ENCODE assay signal across 10 mouse cellular contexts in the genomic region with DNA sequence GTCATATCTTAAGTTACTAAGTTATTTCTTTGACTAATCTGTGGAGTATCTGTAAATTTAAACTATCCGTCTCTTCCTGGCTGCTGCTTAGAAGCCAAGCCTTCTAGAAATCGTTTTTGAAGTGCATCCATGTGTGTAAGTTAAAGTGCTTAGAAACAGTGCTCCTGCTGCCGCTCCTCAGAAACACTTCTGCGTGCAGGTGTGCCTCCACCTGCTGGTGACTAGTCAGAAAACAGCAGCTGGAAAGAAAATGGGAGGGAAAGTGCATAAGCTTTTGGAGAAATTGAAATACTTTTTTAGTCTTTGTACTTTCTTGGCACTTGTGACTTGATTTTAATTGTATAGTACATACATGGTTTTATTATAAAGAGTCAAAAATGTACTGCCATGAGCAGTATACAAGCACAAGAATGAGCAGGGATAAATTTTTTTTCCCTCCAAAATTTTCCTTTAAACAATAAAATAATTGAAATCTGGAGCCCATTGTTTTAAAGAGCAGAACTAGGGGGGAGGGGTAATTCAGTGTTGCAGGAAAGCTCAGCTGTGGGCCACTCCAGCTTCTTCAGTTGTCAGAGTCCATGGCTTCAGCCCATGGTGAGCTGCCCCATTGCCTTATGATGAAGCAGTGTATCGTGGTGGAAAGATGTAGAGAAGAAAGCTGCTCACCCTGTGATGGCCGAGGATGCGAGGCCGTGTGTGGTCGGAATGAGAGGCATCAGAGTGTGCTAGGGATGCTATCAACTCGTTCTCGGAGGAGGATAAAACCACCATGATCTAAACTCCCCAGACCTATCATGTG. TPM values are rescaled to one million over a fixed set of nuclear protein-coding genes. Genes with fewer than 3 reads are reported as not detected.
DNase-seq lines count a peak whose midpoint lies in the region; ATAC-seq and TF ChIP-seq lines count a peak whose summit lies in the region.
"Had no signal": no experiment of that assay in that cellular context is flagged by ENCODE, and none has a peak within 500 bp of the region (broad histone marks: within the 10 kb centered on the region; RNA-seq: fewer than 3 reads in every experiment).

No protein-coding gene starts in this region.

- no peaks in the 10 kb centered on the region for H3K27me3 ChIP-seq in lung, postnatal 0 days (replicated peaks; ENCODE audit: insufficient read depth, low read length)
- H3K27me3 ChIP-seq: embryonic facial prominence, embryonic 12.5 days; lung, embryonic 15.5 days had no signal

- H3K4me3 ChIP-seq in left cerebral cortex, adult 2 months: no peak overlapping the region
- H3K4me3 ChIP-seq in lung, postnatal 0 days (ENCODE audit: low read depth, low read length): no peak overlapping the region
- H3K4me3 ChIP-seq: embryonic facial prominence, embryonic 12.5 days; lung, embryonic 15.5 days had no signal

- WGBS in lung, postnatal 0 days: 73% methylated on average over 11 of the region's 11 CpGs

- H3K9ac ChIP-seq in lung, postnatal 0 days (replicated peaks; ENCODE audit: low read depth): no peak overlapping the region
- H3K9ac ChIP-seq: embryonic facial prominence, embryonic 12.5 days; lung, embryonic 15.5 days had no signal

- intact Hi-C loops in left cerebral cortex, adult 2 months (cut with DNase I): no loop called here

- peak; percentile 10 for DNase-seq in adrenal gland, postnatal 10 days
- DNase-seq in adrenal gland, adult 2 months: no peak
- no peak for DNase-seq in left cerebral cortex, adult 2 months (ENCODE audit: extremely low spot score in 1 of 2, low spot score in 2 of 2)
- DNase-seq in left cerebral cortex, adult 18-20 months (ENCODE audit: low spot score in 2 of 2): no peak
- DNase-seq in R1 (ENCODE audit: low read depth, low spot score): peak; percentile 62
- peak; percentile 48 for DNase-seq in lung, postnatal 0 days (ENCODE audit: low spot score)
- DNase-seq in frontal cortex, postnatal 25 days (ENCODE audit: low spot score in 2 of 2): no peak
- DNase-seq in urinary bladder, adult 18-20 months (ENCODE audit: low spot score in 2 of 2): no peak

- TF ChIP-seq CTCF in left cerebral cortex, adult 2 months (IDR thresholded peaks at IDR 0.05): peak; percentile 47
- TF ChIP-seq CTCF in lung, postnatal 0 days (IDR thresholded peaks at IDR 0.05): peak; percentile 63

- no peaks in the 10 kb centered on the region for H3K36me3 ChIP-seq in lung, postnatal 0 days (ENCODE audit: insufficient read depth, low read length)
- H3K36me3 ChIP-seq: embryonic facial prominence, embryonic 12.5 days had no signal

- no peaks in the 10 kb centered on the region for H3K4me1 ChIP-seq in lung, postnatal 0 days (ENCODE audit: insufficient read depth, low read depth, low read length)
- H3K4me1 ChIP-seq: embryonic facial prominence, embryonic 12.5 days; lung, embryonic 15.5 days had no signal

- TF ChIP-seq EP300 in lung, postnatal 0 days (IDR thresholded peaks at IDR 0.05): no peak

- H3K4me2 ChIP-seq in lung, postnatal 0 days (replicated peaks; ENCODE audit: low read depth, low read length): no peak overlapping the region
- H3K4me2 ChIP-seq: embryonic facial prominence, embryonic 12.5 days; lung, embryonic 15.5 days had no signal

- no peak for ATAC-seq in lung, postnatal 0 days

- no peaks in the 10 kb centered on the region for H3K9me3 ChIP-seq in lung, postnatal 0 days (ENCODE audit: low read length)
- H3K9me3 ChIP-seq: embryonic facial prominence, embryonic 12.5 days; lung, embryonic 15.5 days had no signal

- H3K27ac ChIP-seq in left cerebral cortex, adult 2 months: no peak overlapping the region
- no peak overlapping the region for H3K27ac ChIP-seq in lung, postnatal 0 days (ENCODE audit: low read length)
- H3K27ac ChIP-seq: embryonic facial prominence, embryonic 12.5 days; lung, embryonic 15.5 days had no signal

RNA-seq across cellular contexts. Expression of a gene that starts 53.0 kb away (rescaled TPM):
- 10 to 100 TPM; 14.6 to 18.6 TPM for total RNA-seq in adrenal gland, postnatal 10 days (2021)
- total RNA-seq in adrenal gland, adult 2 months (2021): 10 to 100 TPM; 20.3 to 29.8 TPM
- polyA plus RNA-seq in adrenal gland, adult 2 months (2012; rRNA removed): 19.2 and 23.2 TPM in 2 replicates
- total RNA-seq in left cerebral cortex, adult 2 months (2021): 10 to 100 TPM; 15.2 to 15.7 TPM
- total RNA-seq in left cerebral cortex, adult 18-20 months (2021): 10 to 100 TPM; 15.8 to 17.1 TPM
- 18.0 and 21.2 TPM in 2 replicates for polyA plus RNA-seq in lung, postnatal 0 days (2015; fragmentation: Nextera tagmentation; extraction: Ambion mirVana)

RNA-seq across cellular contexts. Expression of a gene that starts 53.2 kb away (rescaled TPM):
- total RNA-seq in adrenal gland, postnatal 10 days (2021): 10 to 100 TPM in 1 of 2 experiments, 1 to 10 TPM in 1; 9.0 to 13.3 TPM
- 10 to 100 TPM; 16.0 to 19.3 TPM for total RNA-seq in adrenal gland, adult 2 months (2021)
- 2.5 and 3.4 TPM in 2 replicates for polyA plus RNA-seq in adrenal gland, adult 2 months (2012; rRNA removed)
- total RNA-seq in left cerebral cortex, adult 2 months (2021): 10 to 100 TPM; 22.3 to 25.9 TPM
- total RNA-seq in left cerebral cortex, adult 18-20 months (2021): 10 to 100 TPM; 21.2 to 24.7 TPM
- 10.0 and 11.1 TPM in 2 replicates for polyA plus RNA-seq in lung, postnatal 0 days (2015; fragmentation: Nextera tagmentation; extraction: Ambion mirVana)

Comparison
In these comparisons a context has a peak if more than half of its experiments do, and no peak if none do; other contexts are left out.
1. DNase-seq: peak in adrenal gland, postnatal 10 days (single experiment), R1 (single experiment) and lung, postnatal 0 days (single experiment); none in adrenal gland, adult 2 months (single experiment), left cerebral cortex, adult 2 months (0 of 2), left cerebral cortex, adult 18-20 months (0 of 2), frontal cortex, postnatal 25 days (0 of 2) and urinary bladder, adult 18-20 months (0 of 2).